Mouse (Mus musculus) spleen, embryonic (tissue): Measurements from ENCODE around the gene Heg1.

Experiments used
- CTCF ChIA-PET: fragments of 350-600 bp; sonication (Branson Sonifier 250); formaldehyde crosslinking; loops from one replicate; lab custom pipeline; 2022; lab: Charles Lee

Gene Heg1

GRCm38 (mm10) chr16:33795887-33796286 lies 111.7 kb downstream of the Heg1 start:
- CTCF ChIA-PET, result no interaction called here

GRCm38 (mm10) chr16:33796756-33797155 lies 112.6 kb downstream of the Heg1 start:
- CTCF ChIA-PET, result interaction anchor here (0.6 to 1.2 kb wide), 3 partner anchors 57 to 268 kb away, joined by 3 read pairs; no protein-coding TSS in a partner anchor

- CTCF ChIA-PET, result interaction anchor here (1.2 kb wide), 1 partner anchor 118 kb away, joined by 3 read pairs; no protein-coding TSS in a partner anchor
Observed at GRCm38 (mm10) chr16:33797860-33798259, 113.7 kb downstream of the Heg1 start.

- CTCF ChIA-PET, result interaction anchor here (0.6 to 0.9 kb wide), 5 partner anchors 19 to 1844 kb away, joined by 3 to 6 read pairs (median 4); no protein-coding TSS in a partner anchor
Observed at GRCm38 (mm10) chr16:33810002-33810401, 125.8 kb downstream of the Heg1 start.

GRCm38 (mm10) chr16:33818413-33819165 lies 134.4 kb downstream of the Heg1 start:
- CTCF ChIA-PET, result interaction anchor here (0.6 kb wide), 1 partner anchor 134 kb away, joined by 3 read pairs; no protein-coding TSS in a partner anchor

GRCm38 (mm10) chr16:33820269-33821178 lies 136.4 kb downstream of the Heg1 start:
- CTCF ChIA-PET, result interaction anchor here (0.7 to 1.0 kb wide), 4 partner anchors 11 to 483 kb away, joined by 3 to 14 read pairs (median 10); no protein-coding TSS in a partner anchor
